Mouse (Mus musculus): ENCODE data around the gene Fbxo46. TPM values are rescaled to one million over a fixed set of nuclear protein-coding genes. Genes with fewer than 3 reads are reported as not detected.

The Fbxo46 gene
- total RNA-seq, 2 experiments from 2014 or later = 11.0 to 14.0 TPM

Small RNAs within 50 kb of the gene (microRNA-seq; reads per million reads assigned to microRNA genes)
- gene Mir3100 (2.0 to 2.7 reads per million in 2 experiments), gene Mir330 (6,749 to 6,898 reads per million in 2 experiments)

Other genes with a start within 250 kb of the Fbxo46 start
- gene Pglyrp1, start 248.5 kb upstream of the Fbxo46 start, total RNA-seq (2021) = 10 to 100 TPM; 28.4 to 35.0 TPM
- 10 to 100 TPM; 11.0 to 12.8 TPM for gene Ccdc61, start 209.4 kb upstream of the Fbxo46 start, total RNA-seq (2021)
- gene Nova2, start 194.0 kb upstream of the Fbxo46 start, total RNA-seq (2021) = 100 to 1,000 TPM in 1 of 2 experiments, 10 to 100 TPM in 1; 93.5 to 101 TPM
- gene Nanos2, start 132.5 kb upstream of the Fbxo46 start, total RNA-seq (2021) = 1 to 10 TPM in 1 of 2 experiments, under 1 TPM in 1; 0.48 to 1.3 TPM
- 10 to 100 TPM; 35.6 to 40.5 TPM for gene Mypop, start 128.6 kb upstream of the Fbxo46 start, total RNA-seq (2021)
- 10 to 100 TPM; 43.7 to 44.5 TPM for gene Irf2bp1, start 115.8 kb upstream of the Fbxo46 start, total RNA-seq (2021)
- gene Foxa3, start 96.3 kb upstream of the Fbxo46 start, total RNA-seq (2021) = not detected
- 100 to 1,000 TPM; 103 to 105 TPM for gene Sympk, start 95.5 kb upstream of the Fbxo46 start, total RNA-seq (2021)
- gene Rsph6a, start 65.2 kb upstream of the Fbxo46 start, total RNA-seq (2021) = under 1 TPM in 1 of 2 experiments, not detected in 1; 0.21 TPM
- gene Dmwd, start 43.6 kb upstream of the Fbxo46 start, total RNA-seq (2021) = 100 to 1,000 TPM; 141 to 147 TPM
- 10 to 100 TPM; 33.0 to 42.3 TPM for gene Dmpk, start 36.0 kb upstream of the Fbxo46 start, total RNA-seq (2021)
- gene Six5, start 25.3 kb upstream of the Fbxo46 start, total RNA-seq (2021) = 1 to 10 TPM; 2.1 to 2.7 TPM
- gene Gm4969, start 1.5 kb upstream of the Fbxo46 start, total RNA-seq (2021) = under 1 TPM; 0.72 to 0.78 TPM
- gene Qpctl, start 29.4 kb downstream of the Fbxo46 start, total RNA-seq (2021) = 10 to 100 TPM; 19.5 to 22.4 TPM
- 10 to 100 TPM; 76.5 to 86.4 TPM for gene Snrpd2, start 29.9 kb downstream of the Fbxo46 start, total RNA-seq (2021)
- gene Gipr, start 46.3 kb downstream of the Fbxo46 start, total RNA-seq (2021) = 1 to 10 TPM in 1 of 2 experiments, under 1 TPM in 1; 0.55 to 1.6 TPM
- gene Eml2, start 56.6 kb downstream of the Fbxo46 start, total RNA-seq (2021) = 100 to 1,000 TPM; 175 to 197 TPM
- gene Gpr4, start 92.7 kb downstream of the Fbxo46 start, total RNA-seq (2021) = 1 to 10 TPM; 4.1 to 4.6 TPM
- gene Opa3, start 108.5 kb downstream of the Fbxo46 start, total RNA-seq (2021) = 10 to 100 TPM; 37.3 to 39.9 TPM
- gene Vasp, start 152.0 kb downstream of the Fbxo46 start, total RNA-seq (2021) = 10 to 100 TPM; 23.2 to 24.2 TPM
- under 1 TPM in 1 of 2 experiments, not detected in 1; 0.79 TPM for gene Ppm1n, start 160.2 kb downstream of the Fbxo46 start, total RNA-seq (2021)
- gene Rtn2, start 162.8 kb downstream of the Fbxo46 start, total RNA-seq (2021) = 100 to 1,000 TPM in 1 of 2 experiments, 10 to 100 TPM in 1; 93.0 to 104 TPM
- gene Fosb, start 190.2 kb downstream of the Fbxo46 start, total RNA-seq (2021) = 1 to 10 TPM; 6.1 to 6.5 TPM
- gene Ercc1, start 224.9 kb downstream of the Fbxo46 start, total RNA-seq (2021) = 10 to 100 TPM; 38.3 to 44.7 TPM
- 10 to 100 TPM; 19.6 to 19.8 TPM for gene Cd3eap, start 239.6 kb downstream of the Fbxo46 start, total RNA-seq (2021)
- 1 to 10 TPM; 4.5 to 6.7 TPM for gene Ppp1r13l, start 239.9 kb downstream of the Fbxo46 start, total RNA-seq (2021)

Measured in layer of hippocampus, postnatal 14 days (tissue).